Mouse (Mus musculus) erythroblast, embryonic 14.5 days (primary cell): ENCODE data around the gene Ces1d.

ENCODE experiments used
- GATA1 ChIP-seq: IDR thresholded peaks from 2 replicates; pipeline ENCODE4 v1.6.1; 2012; ENCODE audit warnings: low read length, inconsistent platforms, mixed read lengths
- TAL1 ChIP-seq: IDR thresholded peaks from 3 replicates; pipeline ENCODE4 v1.6.1; 2012; ENCODE audit warnings: low read length, inconsistent platforms, mixed read lengths

- no peak for TF ChIP-seq GATA1
- no peak for TF ChIP-seq TAL1
These were observed 1.2 kb downstream of the Ces1d start for GRCm38 (mm10) chr8:93196436-93196835.
